Mouse (Mus musculus) brain, embryonic 14.5 days (tissue): Measurements from ENCODE around the gene Tapbp.

Source experiments
- CTCF ChIP-seq: fragments of 200-500 bp; IDR thresholded peaks from 2 replicates; pipeline ENCODE4 v1.5.1; 2012; ENCODE audit warnings: inconsistent platforms, mild to moderate bottlenecking, moderate library complexity, borderline replicate concordance; ENCODE audit not compliant: insufficient read depth, insufficient read length; ENCODE audit errors: extremely low read depth
- POLR2A ChIP-seq: fragments of 200-500 bp; IDR thresholded peaks from 2 replicates; pipeline ENCODE4 v1.6.1; 2012; ENCODE audit warnings: mild to moderate bottlenecking, inconsistent platforms, borderline replicate concordance; ENCODE audit not compliant: poor library complexity, insufficient read depth, insufficient read length, severe bottlenecking; ENCODE audit errors: extremely low read depth

- TF ChIP-seq CTCF: peak; percentile 33; the same call in 1 of the 2 replicates
- TF ChIP-seq POLR2A: no peak
These were observed 9.0 kb downstream of the Tapbp start for GRCm38 (mm10) chr17:33924577-33925283.
